Mouse (Mus musculus) megakaryocyte-erythroid progenitor cell, adult 5-6 weeks (primary cell): ENCODE measurements at regions not wholly inside any gene's neighbourhood (a gene's known extent, or its start where the extent isn't known, plus 50 kb on each side); places are given as distances from the start of the nearest gene placed in this dataset.

ENCODE experiments used
- ATAC-seq: replicated peaks from 2 replicates; pipeline ENCODE4 v1.8.0; 2016; ENCODE audit warnings: mild to moderate bottlenecking, inconsistent platforms; ENCODE audit not compliant: severe bottlenecking, poor library complexity, low FRiP score, low TSS enrichment

GRCm38 (mm10) chr5:15773839-15774238, 59.8 kb upstream of the Speer4c start:
- no peak for ATAC-seq

GRCm38 (mm10) chr5:15774567-15774966, 60.5 kb upstream of the Speer4c start:
- no peak for ATAC-seq

- ATAC-seq = no peak
Observed at GRCm38 (mm10) chr5:15776106-15776505, 62.0 kb upstream of the Speer4c start.

GRCm38 (mm10) chr5:15803583-15803982, 89.5 kb upstream of the Speer4c start:
- no peak for ATAC-seq

GRCm38 (mm10) chr5:15816864-15817263, 102.8 kb upstream of the Speer4c start:
- no peak for ATAC-seq

GRCm38 (mm10) chr5:15817366-15817765, 103.3 kb upstream of the Speer4c start:
- ATAC-seq = no peak

GRCm38 (mm10) chr5:15822989-15823388, 108.9 kb upstream of the Speer4c start:
- no peak for ATAC-seq

- ATAC-seq = no peak
Observed at GRCm38 (mm10) chr5:15831527-15831926, 103.0 kb upstream of the Cacna2d1 start.

- no peak for ATAC-seq
Observed at GRCm38 (mm10) chr5:15832338-15832737, 102.2 kb upstream of the Cacna2d1 start.

- peak; percentile 81 for ATAC-seq
Observed at GRCm38 (mm10) chr5:15838108-15838972, 96.2 kb upstream of the Cacna2d1 start.

- no peak for ATAC-seq
Observed at GRCm38 (mm10) chr5:15846790-15847189, 87.7 kb upstream of the Cacna2d1 start.

- ATAC-seq = no peak
Observed at GRCm38 (mm10) chr5:15849520-15849919, 85.0 kb upstream of the Cacna2d1 start.

GRCm38 (mm10) chr5:15850126-15850801, 84.2 kb upstream of the Cacna2d1 start:
- no peak for ATAC-seq

GRCm38 (mm10) chr5:15854752-15855151, 79.7 kb upstream of the Cacna2d1 start:
- no peak for ATAC-seq

- no peak for ATAC-seq
Observed at GRCm38 (mm10) chr5:15857034-15857433, 77.5 kb upstream of the Cacna2d1 start.

- ATAC-seq = no peak
Observed at GRCm38 (mm10) chr5:15874065-15874464, 60.4 kb upstream of the Cacna2d1 start.

- ATAC-seq = no peak
Observed at GRCm38 (mm10) chr5:15883004-15883403, 51.5 kb upstream of the Cacna2d1 start.
